Mouse (Mus musculus) spleen, adult 2 months (tissue): ENCODE measurements around the gene Emp3.

Experiments
- CTCF ChIP-seq: fragments of 200-500 bp; IDR thresholded peaks from 2 replicates; pipeline ENCODE4 v1.5.1; 2011; ENCODE audit warnings: mild to moderate bottlenecking, inconsistent platforms; ENCODE audit not compliant: insufficient read depth, insufficient read length, insufficient replicate concordance; ENCODE audit errors: extremely low read depth
- POLR2A ChIP-seq: fragments of 200-500 bp; IDR thresholded peaks from 2 replicates; pipeline ENCODE4 v1.6.1; 2011; ENCODE audit warnings: low read depth, low read length, inconsistent platforms

DNA sequence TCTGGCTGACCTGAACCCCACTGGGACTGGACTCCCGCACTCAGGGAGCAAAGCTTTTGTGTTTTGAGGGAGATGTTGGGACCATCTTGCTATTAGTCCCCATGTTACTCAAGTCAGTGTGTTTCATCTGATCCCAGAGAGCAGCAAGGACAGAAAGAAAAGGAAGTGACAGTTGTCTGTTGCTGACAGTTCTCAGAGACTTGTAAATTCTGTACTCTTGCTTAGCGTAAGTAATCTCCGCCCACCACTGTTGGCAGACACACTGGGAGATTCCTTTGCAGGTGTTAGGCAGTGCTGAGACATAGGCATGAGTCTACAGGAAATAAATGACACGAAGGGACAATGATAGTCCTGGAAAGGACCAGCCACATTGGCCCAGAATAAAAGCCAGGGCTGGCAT lies 35.4 kb upstream of the Emp3 start:
- TF ChIP-seq CTCF (no peak), POLR2A (no peak)
